In genomic region chr1:58065606-58066005, GRCm38 (mm10) we compare ENCODE assay signal across 24 mouse cellular contexts. TPM values are rescaled to one million over a fixed set of nuclear protein-coding genes. Genes with fewer than 3 reads are reported as not detected.
DNase-seq lines count a peak whose midpoint lies in the region; ATAC-seq and TF ChIP-seq lines count a peak whose summit lies in the region.
"Had no signal": no experiment of that assay in that cellular context is flagged by ENCODE, and none has a peak within 500 bp of the region (broad histone marks: within the 10 kb centered on the region; RNA-seq: fewer than 3 reads in every experiment).

No protein-coding gene starts in this region.

- H3K9me3 ChIP-seq in heart, embryonic 12.5 days (replicated peaks) = no peaks in the 10 kb centered on the region
- H3K9me3 ChIP-seq in midbrain, embryonic 11.5 days (ENCODE audit: control insufficient read depth, low read length) = no peaks in the 10 kb centered on the region
- no peaks in the 10 kb centered on the region for H3K9me3 ChIP-seq in midbrain, embryonic 15.5 days
- H3K9me3 ChIP-seq: embryonic facial prominence, embryonic 15.5 days; forebrain, embryonic 10.5 days; hindbrain, embryonic 15.5 days had no signal

- H3K4me3 ChIP-seq in gastrocnemius, adult 2 months = no peak overlapping the region
- no peak overlapping the region for H3K4me3 ChIP-seq in heart, embryonic 12.5 days
- no peak overlapping the region for H3K4me3 ChIP-seq in midbrain, embryonic 11.5 days (ENCODE audit: low read depth, low read length)
- no peak overlapping the region for H3K4me3 ChIP-seq in midbrain, embryonic 15.5 days
- H3K4me3 ChIP-seq: embryonic facial prominence, embryonic 15.5 days; erythroblast, embryonic 14.5 days; forebrain, embryonic 10.5 days; hindbrain, embryonic 15.5 days had no signal

- no peak for ATAC-seq in heart, embryonic 12.5 days (ENCODE audit: insufficient number of reproducible peaks, low FRiP score)
- ATAC-seq in midbrain, embryonic 11.5 days (ENCODE audit: low FRiP score) = no peak
- ATAC-seq in midbrain, embryonic 15.5 days (replicated peaks) = no peak
- ATAC-seq: forebrain, embryonic 14.5 days; intestine, embryonic 16.5 days had no signal

- no peaks in the 10 kb centered on the region for H3K4me1 ChIP-seq in heart, embryonic 12.5 days (replicated peaks)
- H3K4me1 ChIP-seq in midbrain, embryonic 11.5 days (ENCODE audit: control insufficient read depth, insufficient read depth, low read length) = no peaks in the 10 kb centered on the region
- no peaks in the 10 kb centered on the region for H3K4me1 ChIP-seq in midbrain, embryonic 15.5 days
- H3K4me1 ChIP-seq: embryonic facial prominence, embryonic 15.5 days; forebrain, embryonic 10.5 days; hindbrain, embryonic 15.5 days had no signal

- H3K27ac ChIP-seq in gastrocnemius, adult 2 months = peak overlapping the region; percentile 64
- H3K27ac ChIP-seq in heart, embryonic 12.5 days (ENCODE audit: poor library complexity, severe bottlenecking) = no peak overlapping the region
- no peak overlapping the region for H3K27ac ChIP-seq in midbrain, embryonic 11.5 days (ENCODE audit: low read depth, low read length)
- no peak overlapping the region for H3K27ac ChIP-seq in midbrain, embryonic 15.5 days
- H3K27ac ChIP-seq: embryonic facial prominence, embryonic 15.5 days; forebrain, embryonic 10.5 days; hindbrain, embryonic 15.5 days had no signal

- H3K27me3 ChIP-seq in heart, embryonic 12.5 days (replicated peaks) = peaks cover 7% of the 10 kb centered on the region; the same call in 1 of the 2 replicates
- no peaks in the 10 kb centered on the region for H3K27me3 ChIP-seq in midbrain, embryonic 11.5 days (ENCODE audit: control insufficient read depth, insufficient read depth, low read length)
- no peaks in the 10 kb centered on the region for H3K27me3 ChIP-seq in midbrain, embryonic 15.5 days (replicated peaks)
- H3K27me3 ChIP-seq: embryonic facial prominence, embryonic 15.5 days; hindbrain, embryonic 15.5 days had no signal

- no peaks in the 10 kb centered on the region for H3K36me3 ChIP-seq in heart, embryonic 12.5 days
- H3K36me3 ChIP-seq in midbrain, embryonic 11.5 days (ENCODE audit: control insufficient read depth, insufficient read depth, low read length) = no peaks in the 10 kb centered on the region
- H3K36me3 ChIP-seq in midbrain, embryonic 15.5 days (replicated peaks) = no peaks in the 10 kb centered on the region
- H3K36me3 ChIP-seq: embryonic facial prominence, embryonic 15.5 days; forebrain, embryonic 10.5 days; hindbrain, embryonic 15.5 days had no signal

- H3K4me2 ChIP-seq in heart, embryonic 12.5 days = no peak overlapping the region
- no peak overlapping the region for H3K4me2 ChIP-seq in midbrain, embryonic 11.5 days
- no peak overlapping the region for H3K4me2 ChIP-seq in midbrain, embryonic 15.5 days
- H3K4me2 ChIP-seq: embryonic facial prominence, embryonic 15.5 days; hindbrain, embryonic 15.5 days had no signal

- no peak overlapping the region for H3K9ac ChIP-seq in heart, embryonic 12.5 days
- H3K9ac ChIP-seq in midbrain, embryonic 11.5 days (ENCODE audit: low read length) = no peak overlapping the region
- H3K9ac ChIP-seq in midbrain, embryonic 15.5 days = no peak overlapping the region
- H3K9ac ChIP-seq: embryonic facial prominence, embryonic 15.5 days; hindbrain, embryonic 15.5 days had no signal

- intact Hi-C loops in gastrocnemius, adult 2 months (cut with DNase I) = no loop called here
- intact Hi-C loops in heart, postnatal 14 days (cut with DNase I) = no loop called here

- DNase-seq in gastrocnemius, adult 2 months = peak; percentile 37
- no peak for DNase-seq in gastrocnemius, postnatal 25 days
- peak; percentile 58 for DNase-seq in heart, adult 8-10 months (ENCODE audit: low spot score)
- DNase-seq in midbrain, embryonic 11.5 days (ENCODE audit: low spot score, missing footprints) = peak; percentile 10
- peak; percentile 10 to 18 for DNase-seq in heart, postnatal 14 days
- DNase-seq in retina, embryonic 14.5 days (ENCODE audit: low spot score) = no peak
- DNase-seq: adrenal gland, adult 2 months; cerebellum, adult 11 months; cerebellum, adult 8-10 months; cerebellum, postnatal 14 days; embryo, embryonic 11 days; gastrocnemius, postnatal 14 days had no signal

- 76% methylated on average over 3 of the region's 3 CpGs for WGBS in heart, embryonic 12.5 days
- WGBS in midbrain, embryonic 11.5 days = 82% methylated on average over 3 of the region's 3 CpGs
- WGBS in midbrain, embryonic 15.5 days = 76% methylated on average over 3 of the region's 3 CpGs

- TF ChIP-seq CTCF in gastrocnemius, adult 2 months (IDR thresholded peaks at IDR 0.05) = no peak

RNA-seq across cellular contexts. Expression of gene Aox1, which starts 35.9 kb away (rescaled TPM):
- total RNA-seq in gastrocnemius, adult 2 months (2021) = 10 to 100 TPM in 1 of 2 experiments, 1 to 10 TPM in 1; 8.2 to 10.8 TPM
- 10 to 100 TPM in 1 of 2 experiments, 1 to 10 TPM in 1; 4.6 to 12.1 TPM for total RNA-seq in gastrocnemius, postnatal 25 days (2021)
- total RNA-seq in heart, adult 8-10 months (2022) = 10 to 100 TPM; 12.9 to 16.6 (median 13.5) TPM
- 0.23 and 0.36 TPM in 2 replicates for polyA plus RNA-seq in heart, embryonic 12.5 days (2016; fragmentation: Nextera tagmentation; extraction: Ambion mirVana)
- polyA plus RNA-seq in midbrain, embryonic 11.5 days (2014; fragmentation: Nextera tagmentation; extraction: Ambion mirVana) = 0.15 and 0.18 TPM in 2 replicates
- 0.20 and 0.26 TPM in 2 replicates for polyA plus RNA-seq in midbrain, embryonic 15.5 days (2015; fragmentation: Nextera tagmentation; extraction: Ambion mirVana)
- 1 to 10 TPM; 3.9 to 6.5 TPM for total RNA-seq in heart, postnatal 14 days (2021)
- total RNA-seq: common myeloid progenitor, adult 5-6 weeks; granulocyte monocyte progenitor cell, adult 5-6 weeks had no signal
- polyA plus RNA-seq: embryonic facial prominence, embryonic 11.5 days; erythroblast, embryonic 14.5 days had no signal

RNA-seq across cellular contexts. Expression of gene Kctd18, which starts 46.9 kb away (rescaled TPM):
- 1 to 10 TPM; 5.7 to 7.0 TPM for total RNA-seq in gastrocnemius, adult 2 months (2021)
- 1 to 10 TPM; 4.0 to 4.4 TPM for total RNA-seq in gastrocnemius, postnatal 25 days (2021)
- total RNA-seq in heart, adult 8-10 months (2022) = 1 to 10 TPM; 5.8 to 8.4 (median 7.5) TPM
- polyA plus RNA-seq in heart, embryonic 12.5 days (2016; fragmentation: Nextera tagmentation; extraction: Ambion mirVana) = 11.2 and 11.3 TPM in 2 replicates
- polyA plus RNA-seq in midbrain, embryonic 11.5 days (2014; fragmentation: Nextera tagmentation; extraction: Ambion mirVana) = 18.1 and 21.7 TPM in 2 replicates
- polyA plus RNA-seq in midbrain, embryonic 15.5 days (2015; fragmentation: Nextera tagmentation; extraction: Ambion mirVana) = 28.9 and 29.7 TPM in 2 replicates
- 1 to 10 TPM; 6.4 to 7.2 TPM for total RNA-seq in heart, postnatal 14 days (2021)

RNA-seq across cellular contexts. Expression of gene Aox3, which starts 47.3 kb away (rescaled TPM):
- 1 to 10 TPM in 1 of 2 experiments, under 1 TPM in 1; 0.45 to 1.1 TPM for total RNA-seq in gastrocnemius, adult 2 months (2021)
- under 1 TPM; 0.16 to 0.31 TPM for total RNA-seq in gastrocnemius, postnatal 25 days (2021)
- 1 to 10 TPM; 1.5 to 3.1 (median 2.2) TPM for total RNA-seq in heart, adult 8-10 months (2022)
- 0.05 TPM in 1 of 2 replicates, not detected in the other for polyA plus RNA-seq in heart, embryonic 12.5 days (2016; fragmentation: Nextera tagmentation; extraction: Ambion mirVana)
- 0.07 and 0.08 TPM in 2 replicates for polyA plus RNA-seq in midbrain, embryonic 11.5 days (2014; fragmentation: Nextera tagmentation; extraction: Ambion mirVana)
- 0.34 and 0.93 TPM in 2 replicates for polyA plus RNA-seq in midbrain, embryonic 15.5 days (2015; fragmentation: Nextera tagmentation; extraction: Ambion mirVana)
- 1 to 10 TPM in 1 of 2 experiments, under 1 TPM in 1; 0.29 to 1.5 TPM for total RNA-seq in heart, postnatal 14 days (2021)
- total RNA-seq: common myeloid progenitor, adult 5-6 weeks had no signal
- polyA plus RNA-seq: erythroblast, embryonic 14.5 days; forebrain, embryonic 10.5 days; hindbrain, embryonic 11.5 days had no signal

Comparison
In these comparisons a context has a peak if more than half of its experiments do, and no peak if none do; other contexts are left out.
1. DNase-seq: peak in gastrocnemius, adult 2 months (single experiment), heart, adult 8-10 months (single experiment), midbrain, embryonic 11.5 days (single experiment) and heart, postnatal 14 days (2 of 2); none in gastrocnemius, postnatal 25 days (single experiment) and retina, embryonic 14.5 days (single experiment).